Mouse (Mus musculus) MEL (cell line): ENCODE measurements around the gene Tmco4.

Source experiments
- CTCF ChIP-seq, 3 experiments: IDR thresholded peaks in 2 of 3; conservative IDR thresholded peaks in 1 of 3; 2 replicates each; pipeline ENCODE4 v1.5.1; 2011 to 2012; ENCODE audit warnings: low read length in 3 of 3, low read depth in 2 of 3, mild to moderate bottlenecking in 2 of 3, improper control_type of control experiment in 1 of 3, inconsistent platforms in 1 of 3, mixed read lengths in 1 of 3, moderate library complexity in 1 of 3; ENCODE audit not compliant: control insufficient read depth in 1 of 3, insufficient read depth in 1 of 3, poor library complexity in 1 of 3, severe bottlenecking in 1 of 3
- GATA1 ChIP-seq: IDR thresholded peaks from 2 replicates; pipeline ENCODE4 v1.6.1; 2011; ENCODE audit warnings: low read depth, low read length, improper control_type of control experiment
- HCFC1 ChIP-seq: IDR thresholded peaks from 2 replicates; pipeline ENCODE4 v1.6.1; 2012; ENCODE audit warnings: low read depth, mild to moderate bottlenecking, inconsistent platforms, low read length, improper control_type of control experiment, moderate library complexity
- KAT2A ChIP-seq: conservative IDR thresholded peaks from 2 replicates; pipeline ENCODE4 v1.6.1; 2012; ENCODE audit warnings: low read depth, low read length, improper control_type of control experiment, inconsistent platforms
- MAX ChIP-seq: IDR thresholded peaks from 2 replicates; pipeline ENCODE4 v1.6.1; 2011; ENCODE audit warnings: low read length, improper control_type of control experiment
- MAZ ChIP-seq: IDR thresholded peaks from 2 replicates; pipeline ENCODE4 v1.6.1; 2012; ENCODE audit warnings: low read depth, mild to moderate bottlenecking, inconsistent platforms, low read length, improper control_type of control experiment
- MEF2A ChIP-seq: IDR thresholded peaks from 2 replicates; pipeline ENCODE4 v1.6.1; 2014; ENCODE audit warnings: low read depth, mild to moderate bottlenecking, inconsistent platforms, low read length, improper control_type of control experiment; ENCODE audit not compliant: poor library complexity, insufficient replicate concordance, severe bottlenecking; ENCODE audit errors: extremely low read depth
- TBP ChIP-seq: IDR thresholded peaks from 2 replicates; pipeline ENCODE4 v1.8.0; 2011; ENCODE audit warnings: low read depth, low read length, improper control_type of control experiment
- TCF12 ChIP-seq: IDR thresholded peaks from 2 replicates; pipeline ENCODE4 v1.6.1; 2014; ENCODE audit warnings: low read depth, mild to moderate bottlenecking, inconsistent platforms, low read length, improper control_type of control experiment, moderate library complexity
- ZKSCAN1 ChIP-seq: IDR thresholded peaks from 2 replicates; pipeline ENCODE4 v1.6.1; 2012; ENCODE audit warnings: low read depth, mild to moderate bottlenecking, inconsistent platforms, low read length, improper control_type of control experiment, moderate library complexity

GRCm38 (mm10) chr4:139042611-139043010, 69.9 kb downstream of the Tmco4 start:
- no peak for TF ChIP-seq CTCF (IDR thresholded peaks at IDR 0.05 in 2 of 3, conservative IDR thresholded peaks at IDR 0.05 in 1 of 3; ENCODE audit: control insufficient read depth in 1 of 3, insufficient read depth in 1 of 3, low read depth in 2 of 3, low read length in 3 of 3, poor library complexity in 1 of 3, severe bottlenecking in 1 of 3)
- no peak for TF ChIP-seq MAX
- no peak for TF ChIP-seq ZKSCAN1
- TF ChIP-seq MAZ = no peak
- TF ChIP-seq KAT2A = no peak
- TF ChIP-seq MEF2A = no peak
- no peak for TF ChIP-seq TCF12
- no peak for TF ChIP-seq TBP
- no peak for TF ChIP-seq HCFC1
- no peak for TF ChIP-seq GATA1
